Mouse (Mus musculus) liver, postnatal 0 days (tissue): ENCODE results near the gene Slc51a. TPM values are rescaled to one million over a fixed set of nuclear protein-coding genes. Genes with fewer than 3 reads are reported as not detected.

Experiments used
- ATAC-seq: fragments of 200-750 bp; cut with Nextera tagmentation; 2 replicates; pipeline ENCODE4 v1.8.0; 2017; ENCODE audit warnings: mild to moderate bottlenecking, moderate library complexity
- DNase-seq: peaks from one replicate; pipeline ENCODE4 v3.0.0-alpha.2; 2016
- H3K27ac ChIP-seq: fragments of 300-500 bp; sonication (generic); 2 replicates; pipeline ENCODE4 v1.5.1; 2014; ENCODE audit warnings: antibody characterized with exemption, moderate library complexity, mild to moderate bottlenecking, low read depth
- H3K27me3 ChIP-seq: fragments of 300-500 bp; sonication (generic); 2 replicates; pipeline ENCODE4 v1.6.1; 2014; ENCODE audit warnings: low read length, control low read depth, mixed read lengths; ENCODE audit not compliant: insufficient read depth
- H3K36me3 ChIP-seq: fragments of 300-500 bp; sonication (generic); replicated peaks from 2 replicates; pipeline ENCODE4 v1.6.1; 2014; ENCODE audit warnings: mild to moderate bottlenecking, control low read depth, low read length, moderate library complexity, mixed read lengths; ENCODE audit not compliant: insufficient read depth
- H3K4me1 ChIP-seq: fragments of 300-500 bp; sonication (generic); 2 replicates; pipeline ENCODE4 v1.6.1; 2014; ENCODE audit warnings: antibody characterized with exemption, mild to moderate bottlenecking, control low read depth; ENCODE audit not compliant: insufficient read depth
- H3K4me2 ChIP-seq: fragments of 300-500 bp; sonication (generic); 2 replicates; pipeline ENCODE4 v1.6.1; 2014; ENCODE audit warnings: low read depth, mild to moderate bottlenecking, low read length, moderate library complexity, mixed read lengths
- H3K4me3 ChIP-seq: fragments of 300-500 bp; sonication (generic); 2 replicates; pipeline ENCODE4 v1.5.1; 2014; ENCODE audit warnings: low read depth, low read length
- H3K9ac ChIP-seq: fragments of 300-500 bp; sonication (generic); replicated peaks from 2 replicates; pipeline ENCODE4 v1.6.1; 2014; ENCODE audit warnings: mild to moderate bottlenecking, moderate library complexity
- H3K9me3 ChIP-seq: fragments of 300-500 bp; sonication (generic); 2 replicates; pipeline ENCODE4 v1.6.1; 2016; ENCODE audit warnings: mild to moderate bottlenecking, control low read depth, low read length, mixed read lengths
- CTCF ChIP-seq: sonication (generic); IDR thresholded peaks from 2 replicates; pipeline ENCODE4 v1.5.1; 2016; ENCODE audit warnings: antibody characterized with exemption, low read depth
- EP300 ChIP-seq: IDR thresholded peaks from 2 replicates; pipeline ENCODE4 v1.6.1; 2016; ENCODE audit warnings: antibody characterized with exemption, low read depth, mild to moderate bottlenecking
- WGBS: fragments of 180-500 bp; shearing (Covaris S2); extraction: QIAGEN DNeasy Blood & Tissue Kit; methylation state at CpG from one replicate; pipeline ENCODE4 v1.1.7; 2014; ENCODE audit not compliant: insufficient replicate concordance; 5-methylcytosine and 5-hydroxymethylcytosine counted together
- polyA plus RNA-seq: library from polyadenylated mRNA; unstranded; fragments of >200 nt; fragmentation: Nextera tagmentation; extraction: Ambion mirVana; gene quantifications from 2 replicates; pipeline ENCODE4 v1.2.1, GENCODE M21; 2015

The Slc51a gene
- polyA plus RNA-seq, 1 experiment from 2014 or later = 1.0 TPM

GRCm38 (mm10) chr16:32510399-32511337, 23.0 kb upstream of the Slc51a start:
- Histone ChIP-seq H3K27ac (peak overlapping the region; percentile 98), H3K4me2 (peak overlapping the region; percentile 66), H3K9ac (peak overlapping the region; percentile 62), H3K4me3 (no peak overlapping the region), H3K36me3 (no peaks in the 10 kb centered on the region), H3K4me1 (peaks cover 41% of the 10 kb centered on the region), H3K27me3 (no peaks in the 10 kb centered on the region), H3K9me3 (no peaks in the 10 kb centered on the region)
- no peak for DNase-seq
- TF ChIP-seq CTCF = no peak
- TF ChIP-seq EP300 = no peak
- WGBS = 57% methylated on average over 18 of the region's 18 CpGs
- ATAC-seq = no peak

GRCm38 (mm10) chr16:32509066-32509942, 21.6 kb upstream of the Slc51a start:
- Histone ChIP-seq H3K4me3 (peak overlapping the region; percentile 24), H3K27ac (peak overlapping the region; percentile 98), H3K4me1 (peaks cover 41% of the 10 kb centered on the region), H3K36me3 (no peaks in the 10 kb centered on the region), H3K9ac (peak overlapping the region; percentile 71), H3K4me2 (peak overlapping the region; percentile 66), H3K27me3 (no peaks in the 10 kb centered on the region), H3K9me3 (no peaks in the 10 kb centered on the region)
- peak; percentile 93 for ATAC-seq
- DNase-seq = peak; percentile 88
- 40% methylated on average over 9 of the region's 9 CpGs for WGBS
- TF ChIP-seq EP300 (peak; percentile 99), CTCF (peak; percentile 68)

- H3K27ac ChIP-seq = peak overlapping the region; percentile 98
- no peaks in the 10 kb centered on the region for H3K36me3 ChIP-seq
- WGBS = 42% methylated on average over 3 of the region's 3 CpGs
- ATAC-seq = no peak
- peak overlapping the region; percentile 24 for H3K4me3 ChIP-seq
- TF ChIP-seq EP300 = no peak
- TF ChIP-seq CTCF = no peak
- DNase-seq = no peak
- H3K9ac ChIP-seq = peak overlapping the region; percentile 71
- peak overlapping the region; percentile 66 for H3K4me2 ChIP-seq
- H3K4me1 ChIP-seq = peaks cover 38% of the 10 kb centered on the region
- H3K9me3 ChIP-seq = no peaks in the 10 kb centered on the region
- no peaks in the 10 kb centered on the region for H3K27me3 ChIP-seq
These were observed 20.9 kb upstream of the Slc51a start for GRCm38 (mm10) chr16:32508506-32509065.

- Histone ChIP-seq H3K9ac (peak overlapping the region; percentile 71), H3K36me3 (no peaks in the 10 kb centered on the region), H3K9me3 (no peaks in the 10 kb centered on the region), H3K4me2 (peak overlapping the region; percentile 66), H3K27ac (peak overlapping the region; percentile 98), H3K4me3 (peak overlapping the region; percentile 24), H3K4me1 (peaks cover 36% of the 10 kb centered on the region), H3K27me3 (no peaks in the 10 kb centered on the region)
- ATAC-seq (no peak), DNase-seq (no peak)
- TF ChIP-seq EP300 = no peak
- no peak for TF ChIP-seq CTCF
- 69% methylated on average over 5 of the region's 5 CpGs for WGBS
These were observed 20.4 kb upstream of the Slc51a start for GRCm38 (mm10) chr16:32508035-32508434.

- Histone ChIP-seq H3K4me1 (peaks cover 30% of the 10 kb centered on the region), H3K27me3 (no peaks in the 10 kb centered on the region), H3K9me3 (no peaks in the 10 kb centered on the region), H3K4me2 (peak overlapping the region; percentile 66), H3K4me3 (0 out of 2 replicates have a peak overlapping the region, but pooled peaks have one; percentile 24), H3K36me3 (no peaks in the 10 kb centered on the region), H3K9ac (peak overlapping the region; percentile 71), H3K27ac (peak overlapping the region; percentile 98)
- DNase-seq (peak; percentile 90), ATAC-seq (peak; percentile 18)
- peak; percentile 88 for TF ChIP-seq EP300
- TF ChIP-seq CTCF = peak; percentile 99
- WGBS = 18% methylated on average over 9 of the region's 9 CpGs
These were observed 19.7 kb upstream of the Slc51a start for GRCm38 (mm10) chr16:32507407-32507806.
